Mouse (Mus musculus) liver, adult (tissue): Measurements from ENCODE around the gene D330045A20Rik.

ENCODE experiments used
- GATA4 ChIP-seq: IDR thresholded peaks from 2 replicates; pipeline ENCODE4 v1.6.1; 2014; ENCODE audit warnings: mild to moderate bottlenecking, low read length; ENCODE audit not compliant: insufficient replicate concordance

D330045A20Rik gene

DNA sequence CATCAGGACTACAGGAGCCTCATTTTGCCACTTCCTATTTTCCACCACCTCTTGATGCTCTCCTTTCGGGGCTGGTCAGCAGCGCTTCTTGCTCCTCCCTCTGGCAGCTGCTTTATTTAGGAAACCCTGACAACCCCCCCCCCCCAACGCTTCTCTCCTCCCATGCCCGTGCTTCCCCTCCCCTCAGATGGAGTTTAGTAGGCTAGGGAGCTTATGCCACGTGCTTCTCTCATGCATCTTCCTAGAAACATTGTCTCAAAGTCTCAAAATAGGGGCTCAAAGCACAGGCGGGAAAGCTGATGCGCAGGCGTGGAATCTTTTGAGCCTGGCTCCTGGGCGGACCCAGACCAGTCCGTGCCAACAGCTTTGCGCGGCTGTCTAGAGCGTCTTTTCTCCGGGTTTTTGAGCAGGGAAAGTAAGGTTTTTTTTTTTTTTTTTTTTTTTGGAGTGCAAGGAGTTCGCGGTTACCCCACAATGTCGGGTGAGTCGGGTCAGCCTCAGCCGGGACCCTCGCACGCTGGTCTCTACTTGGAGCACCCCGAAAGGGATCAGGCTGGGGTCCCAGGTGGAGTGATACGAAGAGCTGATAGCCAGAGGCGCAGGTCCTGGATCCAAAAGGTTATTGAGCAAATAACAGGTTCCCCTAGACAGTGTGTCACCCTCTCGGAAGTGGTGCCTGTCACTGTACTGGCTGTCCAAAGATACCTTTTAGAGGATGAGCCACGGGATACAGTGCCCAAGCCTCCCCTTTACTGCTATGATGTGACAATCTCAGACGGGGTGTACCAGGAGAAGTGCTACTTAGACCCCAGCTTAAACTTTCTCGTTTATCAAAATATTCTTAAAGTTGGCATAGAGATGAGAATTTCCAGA, at the start of gene D330045A20Rik:
D330045A20Rik (plus strand) TSS at position 346 of the 873 bp plus-strand sequence.
- no peak for TF ChIP-seq GATA4

DNA sequence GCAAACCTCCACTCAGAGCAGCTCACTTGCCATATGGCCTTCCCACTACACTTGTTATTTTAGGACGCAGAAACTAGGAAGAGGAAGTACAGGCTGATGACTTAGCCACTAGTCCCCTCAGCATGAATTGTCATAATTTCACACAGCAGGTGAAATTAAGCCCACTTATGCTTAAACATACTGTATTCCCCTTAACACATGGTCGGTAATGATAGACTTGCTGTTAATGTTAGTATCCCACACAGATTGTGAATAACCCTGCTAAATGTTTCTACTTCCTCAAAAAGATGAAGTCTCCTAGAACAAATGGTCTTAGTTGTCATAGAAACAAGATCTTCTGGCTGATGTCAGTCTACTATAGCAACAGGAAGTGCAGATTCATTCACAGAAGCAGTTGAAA, 47.6 kb upstream of the D330045A20Rik start:
- no peak for TF ChIP-seq GATA4

DNA sequence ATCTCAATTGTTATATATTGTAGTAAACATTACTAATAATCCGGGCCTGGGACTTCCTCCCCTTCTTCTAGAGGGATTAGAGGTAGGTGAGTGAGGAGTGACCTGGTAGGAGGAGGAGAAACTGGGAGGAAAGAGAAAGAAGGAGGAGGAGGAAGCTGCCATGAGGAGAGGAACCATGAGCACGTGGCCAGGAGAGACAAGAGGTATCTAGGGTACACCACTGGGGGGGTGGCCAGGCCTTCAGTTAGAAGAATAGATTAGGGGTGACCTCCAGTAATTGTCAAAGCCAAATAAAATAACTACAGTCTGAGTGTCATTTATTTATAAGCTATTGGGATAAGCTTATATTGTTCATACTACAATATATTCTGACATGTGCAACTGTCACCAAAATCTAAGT, 45.0 kb upstream of the D330045A20Rik start:
- no peak for TF ChIP-seq GATA4

DNA sequence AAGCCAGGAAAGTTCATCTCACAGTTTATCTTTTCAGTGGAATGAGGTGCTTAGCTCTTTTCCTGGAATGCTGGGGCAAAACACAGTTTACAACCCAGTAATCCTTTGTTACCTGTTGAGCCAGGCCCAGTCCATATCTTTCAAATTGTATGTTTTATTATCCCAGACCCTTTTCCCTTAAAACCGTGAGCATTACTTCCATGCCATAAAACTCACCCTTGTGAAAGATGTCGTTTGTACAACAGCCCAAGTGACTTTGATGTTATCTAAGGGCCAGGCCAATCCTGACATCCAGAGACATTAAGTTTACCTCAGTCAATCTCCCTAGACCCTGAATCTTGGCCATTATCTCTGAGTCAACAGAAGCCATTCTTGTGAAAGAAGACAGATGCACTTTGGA, 23.4 kb upstream of the D330045A20Rik start:
- no peak for TF ChIP-seq GATA4

DNA sequence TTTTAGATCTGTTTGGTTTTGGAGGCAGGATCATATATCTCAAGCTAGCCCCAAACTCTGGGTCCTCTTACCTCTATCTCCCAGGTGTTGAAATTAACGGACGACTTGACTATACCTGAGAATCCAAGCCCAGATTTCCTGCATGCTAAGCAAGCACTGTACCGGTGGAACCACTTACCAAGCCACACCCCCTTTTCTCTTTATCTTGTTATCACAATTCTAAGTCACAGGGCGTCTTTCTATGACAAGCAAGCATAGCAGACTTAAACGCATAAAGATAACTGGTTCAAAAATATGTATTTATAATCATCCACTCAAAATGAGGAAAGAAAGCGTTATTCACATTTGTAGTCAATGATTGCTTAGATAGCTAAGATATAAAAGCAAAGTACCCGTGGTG, 1.9 kb downstream of the D330045A20Rik start:
- TF ChIP-seq GATA4: no peak

DNA sequence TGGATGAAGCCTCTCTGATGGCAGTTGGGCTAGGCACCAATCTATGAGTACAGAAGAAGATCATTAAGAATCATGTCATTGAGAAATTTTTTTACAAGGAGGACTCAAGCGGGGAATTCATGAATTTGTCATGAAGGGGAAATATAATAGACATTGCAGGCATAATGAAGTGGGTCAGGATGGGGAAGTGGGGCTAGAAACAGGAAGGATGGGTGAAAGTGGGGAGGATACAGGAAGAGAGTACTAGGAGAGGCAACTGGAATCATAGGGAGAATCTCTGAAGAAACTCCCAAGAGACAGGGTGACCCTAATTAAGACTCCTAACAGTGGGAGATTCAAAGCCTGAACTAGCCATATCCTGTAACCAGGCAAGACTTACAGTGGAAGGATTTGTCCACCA, 4.8 kb downstream of the D330045A20Rik start:
- no peak for TF ChIP-seq GATA4

DNA sequence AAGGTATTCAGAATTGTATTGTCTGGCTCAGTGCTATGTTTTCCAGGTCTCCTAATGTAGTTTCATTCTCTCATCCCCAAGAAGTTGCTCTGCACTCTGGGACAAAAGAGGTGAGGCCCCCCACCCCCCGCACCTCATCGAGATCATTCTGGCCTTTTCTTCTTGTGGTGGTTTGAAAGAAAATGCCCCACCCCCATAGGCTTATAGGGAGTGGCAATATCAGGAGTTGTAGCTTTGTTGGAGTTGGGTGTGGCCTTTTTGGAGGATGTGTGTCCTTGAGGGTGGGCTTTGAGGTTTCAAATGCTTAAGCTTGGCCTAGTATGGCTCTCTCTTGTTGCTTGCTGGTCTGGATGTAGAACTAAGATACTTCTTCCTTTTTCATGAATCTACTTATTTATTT, 36.0 kb downstream of the D330045A20Rik start:
- no peak for TF ChIP-seq GATA4

DNA sequence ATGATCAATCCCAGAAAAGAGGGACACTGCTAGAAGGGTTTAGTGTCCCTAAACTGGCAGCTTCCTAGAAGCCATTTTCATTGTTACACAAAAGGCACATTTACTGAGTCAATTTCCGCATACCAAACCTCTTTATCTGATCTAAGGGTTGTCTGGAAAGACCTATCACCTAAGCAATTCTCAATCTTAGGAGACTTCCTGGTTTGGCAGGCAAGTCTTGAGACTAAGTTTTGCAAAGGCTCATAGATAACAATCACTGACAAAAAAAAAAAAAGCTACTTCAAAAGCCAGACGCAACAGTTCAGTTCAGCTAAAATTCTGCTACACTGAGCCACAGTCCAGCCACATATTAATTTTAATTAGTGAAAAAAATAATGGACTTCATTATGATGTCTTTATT, 39.1 kb downstream of the D330045A20Rik start:
- no peak for TF ChIP-seq GATA4

DNA sequence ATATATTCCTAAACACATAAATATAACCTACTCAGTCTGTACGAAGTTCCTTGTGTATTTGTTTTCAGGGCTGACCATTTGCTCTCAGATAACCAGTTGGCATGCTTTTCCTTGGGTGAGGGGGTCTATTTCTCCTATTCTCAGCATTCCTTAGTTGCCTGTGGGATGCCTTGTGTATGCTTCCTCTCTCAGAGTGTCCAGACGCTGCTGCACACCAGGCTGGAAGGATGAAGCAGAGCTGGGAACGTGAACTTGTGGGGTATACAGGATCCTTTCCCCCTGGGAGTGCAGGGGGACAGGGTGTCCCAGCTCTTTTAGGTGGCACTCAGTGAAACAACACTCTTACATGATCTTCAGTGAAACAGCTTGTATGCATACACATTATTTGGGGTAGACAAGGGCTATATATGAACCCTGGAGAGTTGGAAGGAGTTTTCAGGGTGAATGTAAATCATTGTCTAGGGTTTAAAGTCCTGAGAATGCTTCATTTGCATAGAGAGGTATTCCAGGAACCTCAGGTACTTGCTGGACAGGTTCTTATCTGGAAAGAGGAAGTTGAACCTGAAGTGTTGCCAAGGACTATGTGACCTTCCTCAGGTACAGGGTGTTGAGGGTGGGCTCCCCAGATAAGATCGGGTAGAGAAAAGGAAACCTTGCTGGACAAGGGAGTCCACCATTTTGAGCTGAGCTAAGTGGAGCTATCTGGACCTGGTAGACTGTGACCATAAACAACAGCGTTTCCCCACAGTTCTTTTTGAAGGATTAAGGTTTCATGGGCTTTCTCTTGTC, 44.3 kb downstream of the D330045A20Rik start:
- TF ChIP-seq GATA4: no peak

DNA sequence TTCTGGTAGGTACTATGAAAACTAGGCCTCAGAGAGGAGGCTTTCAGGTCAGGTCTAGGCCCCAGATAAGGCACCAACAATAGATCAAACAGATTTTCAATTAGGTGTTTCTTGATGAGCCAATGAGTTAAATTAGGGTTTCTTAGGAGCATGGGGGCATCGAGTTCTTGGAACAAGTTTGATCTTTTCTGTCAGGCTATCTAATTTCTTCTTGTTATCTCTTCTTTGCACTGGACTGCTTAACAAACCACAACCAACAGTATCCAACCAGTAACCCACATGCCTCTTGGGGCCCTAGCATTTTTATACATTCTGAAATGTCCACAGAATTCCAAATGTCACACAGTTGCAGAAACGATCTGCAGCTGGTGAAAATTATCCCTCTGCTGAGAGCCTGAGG, 45.6 kb downstream of the D330045A20Rik start:
- no peak for TF ChIP-seq GATA4

DNA sequence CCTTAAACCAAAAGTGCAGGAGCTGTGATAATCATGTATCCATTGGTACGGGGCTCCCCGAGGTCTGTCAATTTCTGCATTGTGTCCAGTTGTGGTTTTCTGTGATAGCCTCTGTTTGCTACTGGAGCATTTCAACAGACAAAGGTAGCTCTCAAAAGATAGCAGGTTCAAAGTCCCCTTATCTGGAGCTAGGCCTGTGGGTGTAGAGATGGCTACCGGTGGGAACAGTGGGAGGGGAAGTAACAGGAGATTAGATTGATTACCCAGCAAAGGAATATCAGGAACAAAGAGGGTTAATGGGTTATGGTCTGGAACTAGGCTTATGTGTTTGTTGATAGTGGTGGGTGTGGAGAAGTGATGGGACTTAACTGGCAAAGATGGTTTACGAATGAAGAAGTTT, 46.8 kb downstream of the D330045A20Rik start:
- no peak for TF ChIP-seq GATA4

DNA sequence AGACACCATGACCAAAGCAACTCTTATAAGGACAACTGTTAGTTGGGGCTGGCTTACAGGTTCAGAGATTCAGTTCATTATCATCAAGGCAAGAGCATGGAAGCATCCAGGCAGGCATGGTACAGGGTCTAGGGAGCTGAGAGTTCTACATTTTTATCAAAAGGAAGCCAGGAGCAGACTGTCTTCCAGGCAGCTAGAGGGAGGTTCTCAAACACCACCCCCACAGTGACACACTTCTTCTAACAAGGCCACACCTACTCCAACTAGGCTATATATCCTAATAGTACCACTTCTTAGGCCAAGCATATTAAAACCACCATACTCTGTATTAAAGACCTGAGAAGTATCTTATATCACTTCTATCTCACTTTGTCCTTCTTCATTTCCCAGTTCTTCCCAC, 49.5 kb downstream of the D330045A20Rik start:
- TF ChIP-seq GATA4: no peak

DNA sequence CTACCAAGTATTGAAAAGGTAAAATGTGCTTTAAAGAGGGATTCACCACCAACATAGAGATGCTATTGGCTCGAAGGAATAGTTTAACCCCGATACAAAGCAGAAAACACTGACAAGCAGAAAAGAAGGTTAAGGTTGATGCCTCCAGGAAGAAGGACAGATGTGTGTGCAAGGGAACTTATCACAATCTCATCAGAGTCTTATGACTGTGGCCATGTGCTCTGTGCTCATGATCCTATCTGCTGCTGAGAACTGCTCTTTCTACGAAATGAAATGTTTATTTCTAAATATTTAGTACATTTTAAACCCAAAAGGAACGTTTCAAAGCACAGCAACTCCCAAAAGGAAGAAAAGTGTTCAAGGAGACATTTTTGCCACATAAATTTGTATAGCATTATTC, 52.1 kb downstream of the D330045A20Rik start:
- TF ChIP-seq GATA4: no peak

DNA sequence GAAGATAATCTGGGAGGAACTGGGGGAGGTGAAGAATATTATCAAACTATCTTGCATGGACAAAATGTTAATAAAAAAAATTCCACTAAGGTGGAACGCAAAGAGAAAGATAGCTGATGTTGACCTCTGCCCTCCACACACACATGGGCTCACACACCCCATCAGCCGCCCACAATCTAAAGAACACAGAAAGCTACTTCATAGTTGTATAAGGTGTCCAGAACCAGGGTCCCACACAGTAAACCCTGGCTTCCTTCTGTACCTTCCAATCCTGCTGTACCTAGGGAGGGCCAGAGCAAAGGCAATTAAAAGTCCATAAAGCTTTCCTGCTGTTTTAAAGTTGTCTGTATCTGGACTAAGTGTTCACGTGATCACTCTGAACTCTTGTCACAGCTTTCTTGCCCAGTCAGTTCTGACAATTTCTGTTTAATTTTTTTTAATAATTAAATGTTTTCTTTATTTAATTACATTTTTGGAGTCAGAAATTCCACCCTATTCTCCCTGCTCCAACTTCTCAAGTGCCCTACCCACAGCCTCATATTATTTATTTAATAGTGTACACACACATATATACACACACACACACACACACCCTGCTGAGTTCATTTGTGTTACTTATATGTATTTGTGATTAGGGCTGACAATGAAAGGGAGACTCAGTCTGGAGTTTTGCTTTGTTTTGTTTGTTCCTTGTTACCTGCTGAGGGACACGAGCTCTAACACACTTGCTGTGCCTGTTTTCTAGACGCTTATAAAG, 57.7 kb downstream of the D330045A20Rik start:
- TF ChIP-seq GATA4: no peak

DNA sequence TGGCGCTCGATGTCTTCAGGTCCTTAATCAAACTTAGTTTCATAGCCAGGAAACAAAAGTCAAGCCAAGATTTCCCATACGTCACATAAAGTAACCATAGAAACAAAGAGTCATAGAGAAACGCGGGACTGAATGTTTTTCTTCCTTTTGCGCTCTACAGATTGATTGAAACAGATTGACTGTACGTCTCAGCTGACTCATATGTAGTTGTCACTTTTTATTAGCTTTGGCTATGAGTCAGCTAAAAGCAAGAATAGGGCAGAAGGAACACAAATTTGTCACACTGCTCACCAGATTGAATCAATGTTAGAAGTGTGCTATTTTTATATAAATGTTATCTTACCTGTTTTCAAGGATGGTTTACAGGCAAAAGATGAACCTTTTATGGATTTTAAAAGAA, 63.6 kb downstream of the D330045A20Rik start:
- no peak for TF ChIP-seq GATA4
